Mouse (Mus musculus) inflammation-experienced regulatory T-cells, adult 16 weeks (primary cell): ENCODE measurements around the gene RPS10-NUDT3. TPM values are rescaled to one million over a fixed set of nuclear protein-coding genes. Genes with fewer than 3 reads are reported as not detected.

Experiments
- polyA plus RNA-seq: library from polyadenylated mRNA; unstranded; fragments of 100-300 nt; shearing (Covaris generic); gene quantifications from one replicate; pipeline ENCODE4 v1.2.1, GENCODE M21; 2017

Gene RPS10-NUDT3
- polyA plus RNA-seq: not detected

GRCm38 (mm10) chr17:27634871-27635574 lies at the start of gene RPS10-NUDT3:
RPS10-NUDT3 (minus strand) TSS chr17:27635222.

GRCm38 (mm10) chr17:27655089-27656010 lies 20.3 kb upstream of the RPS10-NUDT3 start, which contains the start of gene Pacsin1:
Pacsin1 (plus strand) TSS chr17:27655509.

GRCm38 (mm10) chr17:27636132-27637020 lies 1.4 kb upstream of the RPS10-NUDT3 start, which contains the start of gene Rps10:
Rps10 (minus strand) TSS chr17:27636669.

GRCm38 (mm10) chr17:27623360-27624326 lies 11.4 kb downstream of the RPS10-NUDT3 start, which contains the start of gene Nudt3:
Nudt3 (minus strand) TSS chr17:27623495.

GRCm38 (mm10) chr17:27565163-27565941 lies 69.7 kb downstream of the RPS10-NUDT3 start, which contains the start of gene AI413582:
AI413582 (minus strand) TSS chr17:27565756.

GRCm38 (mm10) chr17:27556315-27557011 lies 78.6 kb downstream of the RPS10-NUDT3 start, which contains the start of gene Hmga1:
Hmga1 (plus strand) TSS chr17:27556497.

Other genes starting within 250 kb of the RPS10-NUDT3 start
- not detected for gene Grm4, start 113.8 kb downstream of the RPS10-NUDT3 start, polyA plus RNA-seq
- gene Hmga1, start 78.7 kb downstream of the RPS10-NUDT3 start, polyA plus RNA-seq: 87.9 TPM
- gene AI413582, start 69.5 kb downstream of the RPS10-NUDT3 start, polyA plus RNA-seq: 170 TPM
- 13.1 TPM for gene Nudt3, start 11.7 kb downstream of the RPS10-NUDT3 start, polyA plus RNA-seq
- gene Rps10, start 1.4 kb upstream of the RPS10-NUDT3 start, polyA plus RNA-seq: 1,008 TPM
- 77.6 TPM for gene Pacsin1, start 20.3 kb upstream of the RPS10-NUDT3 start, polyA plus RNA-seq
- not detected for gene Spdef, start 93.7 kb upstream of the RPS10-NUDT3 start, polyA plus RNA-seq
- gene D17Wsu92e, start 185.4 kb upstream of the RPS10-NUDT3 start, polyA plus RNA-seq: 6.3 TPM
- gene Snrpc, start 202.9 kb upstream of the RPS10-NUDT3 start, polyA plus RNA-seq: 193 TPM
- 3.3 TPM for gene Uhrf1bp1, start 221.2 kb upstream of the RPS10-NUDT3 start, polyA plus RNA-seq